Mouse (Mus musculus) brain, embryonic 14.5 days (tissue): ENCODE data around the gene Zfpm1. TPM values are rescaled to one million over a fixed set of nuclear protein-coding genes. Genes with fewer than 3 reads are reported as not detected.

Experiments
- DNase-seq: peaks from one replicate; pipeline ENCODE4 v3.0.0-alpha.2; 2011; ENCODE audit warnings: low read depth
- CTCF ChIP-seq: fragments of 200-500 bp; IDR thresholded peaks from 2 replicates; pipeline ENCODE4 v1.5.1; 2012; ENCODE audit warnings: inconsistent platforms, mild to moderate bottlenecking, moderate library complexity, borderline replicate concordance; ENCODE audit not compliant: insufficient read depth, insufficient read length; ENCODE audit errors: extremely low read depth
- POLR2A ChIP-seq: fragments of 200-500 bp; IDR thresholded peaks from 2 replicates; pipeline ENCODE4 v1.6.1; 2012; ENCODE audit warnings: mild to moderate bottlenecking, inconsistent platforms, borderline replicate concordance; ENCODE audit not compliant: poor library complexity, insufficient read depth, insufficient read length, severe bottlenecking; ENCODE audit errors: extremely low read depth
- polyA plus RNA-seq: library from polyadenylated mRNA; depleted of rRNA; stranded (reverse); fragments of >200 nt; gene quantifications from 2 replicates; pipeline ENCODE4 v1.2.3, GENCODE M21; 2012; rRNA removed

Gene Zfpm1
- 8.1 and 16.9 TPM in 2 replicates for polyA plus RNA-seq

DNA sequence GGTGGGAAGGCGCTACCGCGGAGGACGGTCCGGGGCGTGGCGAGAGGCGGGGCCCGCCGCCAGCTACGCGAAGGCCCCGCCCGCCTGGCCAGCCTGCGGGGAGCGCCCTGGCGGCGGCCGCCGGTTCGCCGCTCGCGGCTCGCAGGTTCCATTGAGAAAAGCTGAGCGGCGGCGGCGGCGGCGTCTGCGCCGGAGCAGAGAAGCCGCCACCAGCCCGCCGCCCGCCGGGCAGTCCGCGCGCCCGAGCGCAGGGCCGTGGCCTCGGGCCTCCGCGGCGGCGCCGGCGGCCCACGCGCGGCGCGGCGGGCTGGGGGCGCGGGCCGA is at the start of gene Zfpm1:
Gene Zfpm1 (plus strand): TSS at position 107 of the 324 bp plus-strand sequence.
- TF ChIP-seq POLR2A (0 out of 2 replicates have a peak, but pooled peaks have one; percentile 48), CTCF (no peak)
- DNase-seq: no peak

- DNase-seq: peak; percentile 13
- TF ChIP-seq POLR2A (no peak), CTCF (no peak)
These were observed 47.9 kb upstream of the Zfpm1 start for GRCm38 (mm10) chr8:122234055-122234454.

- TF ChIP-seq CTCF: no peak
- no peak for DNase-seq
These were observed 45.4 kb upstream of the Zfpm1 start for GRCm38 (mm10) chr8:122236521-122236920.

- TF ChIP-seq CTCF: no peak
- no peak for TF ChIP-seq POLR2A
- no peak for DNase-seq
These were observed 43.7 kb upstream of the Zfpm1 start for GRCm38 (mm10) chr8:122238225-122238624.

DNA sequence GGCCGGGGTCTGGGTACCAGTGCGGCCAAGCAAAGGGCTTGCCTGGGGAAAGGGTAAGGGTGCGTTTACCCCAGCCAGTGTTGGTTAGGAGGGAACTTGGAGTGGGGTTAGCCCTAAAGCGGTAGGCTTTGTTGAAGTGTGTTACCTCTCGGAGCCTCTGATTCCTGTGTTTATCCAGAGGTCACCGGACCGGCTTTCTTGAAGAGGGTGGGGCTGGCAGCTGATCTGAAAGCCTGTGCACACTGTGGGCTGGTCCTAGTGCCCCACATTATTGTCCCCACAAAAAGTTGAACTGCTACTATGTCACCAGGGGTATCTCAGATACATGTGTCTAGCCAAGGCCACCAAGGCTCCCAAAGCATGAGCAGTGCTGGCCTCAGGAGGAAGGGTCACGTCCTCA is 43.2 kb upstream of the Zfpm1 start:
- TF ChIP-seq POLR2A (no peak), CTCF (no peak)
- DNase-seq: no peak

DNA sequence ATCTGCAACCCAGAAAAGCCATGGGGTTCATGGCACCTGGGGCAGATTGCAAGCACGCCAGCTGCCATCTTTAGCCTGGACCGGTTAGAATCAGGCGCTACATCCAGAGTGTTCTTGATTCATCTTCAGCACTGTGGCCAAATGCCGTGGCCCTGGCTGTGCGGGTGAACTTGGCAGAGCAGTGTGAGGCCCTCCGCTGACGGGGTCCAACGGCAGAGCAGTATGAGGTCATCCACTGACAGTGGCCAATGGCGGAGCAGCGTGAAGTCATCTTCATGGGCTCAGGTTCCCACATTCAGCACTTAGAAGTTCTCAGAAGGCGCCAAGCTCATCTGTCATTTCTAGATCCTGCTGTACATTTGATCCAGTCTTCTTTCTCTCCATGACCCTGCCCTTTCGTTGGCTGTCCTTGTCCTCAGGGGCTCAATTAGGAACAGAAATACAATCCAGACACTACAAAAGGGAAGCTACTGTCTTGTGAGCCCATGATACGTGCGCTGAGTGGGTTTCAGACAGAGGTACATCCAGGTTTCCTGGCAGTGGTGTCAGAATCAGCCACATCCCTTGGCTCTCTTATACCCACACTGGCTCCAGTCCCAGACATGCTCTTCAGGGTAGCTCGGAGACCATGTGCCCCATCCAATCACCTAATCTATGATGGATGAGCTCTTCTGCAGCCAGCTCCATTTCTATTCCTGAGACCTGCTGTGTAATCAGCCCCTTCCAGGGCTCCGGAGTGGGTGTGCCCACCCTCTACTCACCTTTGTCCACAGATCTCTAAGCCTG is 41.5 kb upstream of the Zfpm1 start:
- no peak for TF ChIP-seq POLR2A
- TF ChIP-seq CTCF: no peak
- no peak for DNase-seq

GRCm38 (mm10) chr8:122243310-122243709 is 38.6 kb upstream of the Zfpm1 start:
- TF ChIP-seq POLR2A: no peak
- no peak for TF ChIP-seq CTCF

DNA sequence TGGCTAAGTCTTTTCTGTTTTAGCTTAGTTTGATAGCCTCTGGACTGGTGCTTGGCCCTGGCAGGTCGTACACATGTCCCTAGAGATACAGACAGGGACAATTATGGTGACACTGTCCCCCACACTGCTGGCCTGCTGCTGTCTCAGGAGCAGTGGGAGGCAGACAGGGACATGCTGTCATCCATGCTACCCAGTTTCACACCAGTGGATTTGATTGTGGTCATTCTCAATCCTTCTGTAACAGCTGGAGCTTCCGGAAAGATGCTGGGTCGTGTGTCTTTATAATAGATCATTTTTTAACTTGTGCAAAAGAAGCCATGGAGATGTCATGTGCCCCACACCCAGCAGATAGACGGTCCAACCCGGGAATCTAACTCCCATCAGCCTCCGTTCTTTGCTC is 36.8 kb upstream of the Zfpm1 start:
- no peak for DNase-seq
- no peak for TF ChIP-seq POLR2A
- no peak for TF ChIP-seq CTCF

More at GRCm38 (mm10) chr8:122243310-122243709, 38.6 kb upstream of the Zfpm1 start:
- no peak for DNase-seq

- TF ChIP-seq POLR2A (no peak), CTCF (no peak)
These were observed 35.4 kb upstream of the Zfpm1 start for GRCm38 (mm10) chr8:122246257-122247211.

DNA sequence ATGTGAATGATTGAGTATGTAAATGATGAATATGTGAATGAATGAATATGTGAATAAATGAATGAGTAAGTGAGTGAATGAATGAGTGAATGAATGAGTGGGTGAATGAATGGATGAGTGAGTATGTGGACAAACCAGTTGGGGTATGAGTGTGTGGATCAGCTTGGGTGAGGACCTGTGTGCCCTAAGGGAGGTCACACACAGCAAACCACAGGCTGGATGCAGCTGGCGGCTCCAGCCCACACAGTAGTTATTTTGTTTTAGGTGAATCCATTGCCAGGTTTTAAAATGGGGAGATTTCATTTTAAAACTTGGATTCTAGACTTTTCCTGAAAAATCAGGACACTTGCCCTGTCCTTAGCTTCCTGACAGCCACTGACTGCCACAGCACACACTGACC is 30.2 kb upstream of the Zfpm1 start:
- TF ChIP-seq POLR2A: no peak
- no peak for TF ChIP-seq CTCF
- no peak for DNase-seq

More at GRCm38 (mm10) chr8:122246257-122247211, 35.4 kb upstream of the Zfpm1 start:
- DNase-seq: peak; percentile 30

DNA sequence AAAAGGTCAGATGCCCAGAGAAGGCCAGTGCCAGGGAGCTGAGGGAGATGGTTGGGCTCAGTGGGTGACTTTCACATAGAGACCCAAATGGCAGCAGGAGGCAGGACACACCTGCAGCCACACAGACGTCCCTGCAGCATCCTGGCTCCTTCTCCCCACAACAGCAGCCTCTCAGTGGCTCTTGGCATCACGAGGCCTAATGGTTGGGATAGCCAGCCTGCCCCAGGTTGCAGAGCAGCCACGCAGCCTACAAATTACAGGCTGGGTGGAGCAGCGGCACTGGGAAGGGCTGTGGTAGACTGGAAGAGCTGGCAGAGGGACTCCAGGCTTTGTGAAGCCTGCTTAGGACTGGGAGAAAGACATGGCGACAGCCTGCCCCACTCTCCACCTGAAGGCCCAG is 29.6 kb upstream of the Zfpm1 start:
- TF ChIP-seq POLR2A: no peak
- no peak for DNase-seq
